Mouse (Mus musculus) cerebellum, adult 11 months (tissue): ENCODE measurements around the gene Rgl2.
"Not testable (repeated sequence)": the region's sequence is repeated elsewhere in the genome, so short reads cannot be mapped to it uniquely, and the experiment has no call there.

Source experiments
- DNase-seq: peaks from one replicate; pipeline ENCODE4 v3.0.0; 2022

Rgl2 gene

DNA sequence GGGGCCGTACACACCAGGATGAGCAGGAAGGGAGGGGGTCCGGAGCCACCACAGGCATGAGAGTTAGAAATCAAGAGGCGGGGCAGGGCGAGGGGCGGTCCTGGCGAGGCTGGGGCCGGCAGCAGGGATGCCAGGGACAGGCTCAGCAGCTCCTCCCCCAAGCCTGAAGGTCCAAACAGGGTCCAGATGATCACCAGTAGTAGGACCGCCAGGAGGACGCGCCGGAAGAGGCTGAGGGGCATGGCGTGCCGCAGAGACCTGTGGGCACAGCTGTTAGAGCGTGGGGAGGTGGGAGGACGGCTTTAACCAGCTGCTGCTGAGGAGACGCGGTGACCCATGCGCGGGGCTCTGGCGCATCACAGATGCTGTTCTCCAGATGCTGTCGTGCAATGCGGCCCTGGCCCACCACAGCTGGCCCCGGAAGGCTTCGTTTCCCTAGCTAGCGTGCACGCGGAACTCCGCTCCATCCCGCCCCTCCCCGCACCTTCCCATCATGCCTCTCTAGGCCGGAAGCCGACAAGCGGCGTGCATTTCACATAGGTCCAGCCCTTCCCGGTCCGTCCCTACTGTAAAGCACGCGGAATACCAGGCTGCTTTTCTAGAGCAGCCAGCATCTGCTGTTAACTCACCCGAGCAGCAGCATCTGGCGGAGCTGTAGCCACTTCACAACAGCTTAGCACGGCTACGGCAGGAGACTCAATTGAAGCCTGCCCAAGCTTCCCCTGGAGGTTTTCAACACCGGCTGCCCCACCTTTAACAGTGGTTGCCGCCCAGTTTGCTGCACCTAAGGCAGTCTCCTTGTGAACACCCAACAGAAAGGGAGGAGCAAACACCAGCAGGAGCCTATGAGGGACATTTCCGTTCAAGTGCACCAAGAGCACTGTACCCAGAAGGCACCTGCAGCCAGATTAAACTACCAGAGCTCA, 21.9 kb downstream of the Rgl2 start, which contains the start of gene B3galt4:
Gene B3galt4 (minus strand): TSS at position 468 of the 926 bp plus-strand sequence.
- no peak for DNase-seq

DNA sequence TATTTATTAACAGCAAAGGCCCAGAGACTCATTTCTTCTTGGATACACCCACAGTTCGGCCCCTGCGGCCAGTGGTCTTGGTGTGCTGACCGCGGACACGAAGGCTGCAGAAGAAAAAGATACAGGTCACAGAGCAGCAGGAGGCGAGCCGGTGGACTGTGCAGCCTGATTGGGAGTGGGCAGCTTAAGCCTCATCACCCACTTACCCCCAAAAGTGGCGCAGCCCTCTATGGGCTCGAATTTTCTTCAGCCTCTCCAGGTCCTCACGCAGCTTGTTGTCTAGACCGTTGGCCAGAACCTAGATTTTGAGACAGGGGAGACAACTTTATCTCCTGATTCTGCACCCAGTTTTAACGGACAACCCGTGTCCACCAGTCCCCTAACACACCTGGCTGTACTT, 22.7 kb downstream of the Rgl2 start:
- DNase-seq, result not testable (repeated sequence)

DNA sequence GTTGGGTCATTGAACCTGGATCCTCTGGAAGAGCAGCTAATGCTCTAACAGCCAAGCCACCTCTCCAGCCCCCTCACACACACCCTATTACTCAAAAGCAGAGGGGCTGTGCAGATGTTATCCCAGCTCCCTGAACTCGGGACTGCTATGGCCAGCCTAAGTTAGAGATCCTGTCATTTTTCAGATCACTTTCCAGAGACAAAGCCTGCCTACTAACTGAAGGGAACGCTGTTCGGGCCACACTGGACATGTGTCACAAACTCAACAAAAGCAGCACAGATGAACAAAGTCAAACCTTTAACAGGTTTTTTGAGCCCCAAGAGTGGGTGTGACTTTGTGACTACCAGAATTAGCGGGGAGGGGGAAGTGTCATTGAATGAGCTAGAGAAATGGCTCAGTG, 23.5 kb downstream of the Rgl2 start:
- DNase-seq, result no peak

DNA sequence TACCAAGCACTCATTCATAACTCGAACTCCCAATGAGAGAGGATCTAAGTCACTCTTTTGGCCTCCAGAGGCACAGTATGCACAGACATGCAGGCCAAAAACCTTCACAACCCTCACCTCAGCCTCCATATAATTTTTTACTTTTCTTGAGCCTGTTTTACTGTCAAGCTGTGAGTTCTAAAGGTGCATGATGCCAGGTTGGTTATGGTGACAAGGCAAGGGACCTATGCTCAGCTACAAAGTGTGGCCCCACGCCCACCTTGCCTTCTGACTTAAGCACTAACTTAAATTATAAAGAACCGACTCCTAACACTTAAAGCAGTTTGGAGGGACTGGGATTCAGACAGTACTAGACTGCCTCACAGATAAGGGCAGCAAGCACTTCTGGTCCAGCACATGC, 24.0 kb downstream of the Rgl2 start:
- DNase-seq, result no peak

DNA sequence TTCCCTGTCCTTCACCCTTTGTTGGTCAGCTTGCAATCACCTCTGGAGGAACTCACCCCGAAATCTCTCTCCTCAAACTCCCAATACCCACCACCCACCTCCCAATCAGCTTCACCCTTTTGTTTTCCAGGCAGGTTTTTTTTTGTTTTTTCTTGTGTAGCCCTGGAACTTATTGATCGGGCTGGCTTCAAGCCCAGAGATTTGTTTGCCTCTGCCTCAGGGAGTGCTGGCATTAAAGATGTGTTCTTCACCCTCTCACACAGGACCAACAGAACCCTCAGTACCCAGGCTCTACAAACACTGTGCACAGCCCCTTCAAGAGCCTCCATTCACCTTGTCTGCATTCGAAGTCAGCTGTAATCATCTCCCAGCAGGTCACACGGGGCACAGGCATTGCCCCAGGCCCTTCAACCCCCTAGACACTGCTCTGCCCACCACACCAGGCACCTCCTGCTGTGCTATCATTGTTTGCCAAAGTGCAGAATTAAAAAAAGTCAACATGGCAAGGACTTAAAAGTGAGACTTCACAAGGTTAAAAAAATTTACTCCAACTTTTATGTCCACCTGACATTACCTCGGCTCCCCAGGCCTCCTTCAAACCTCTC, 24.7 kb downstream of the Rgl2 start:
- no peak for DNase-seq

DNA sequence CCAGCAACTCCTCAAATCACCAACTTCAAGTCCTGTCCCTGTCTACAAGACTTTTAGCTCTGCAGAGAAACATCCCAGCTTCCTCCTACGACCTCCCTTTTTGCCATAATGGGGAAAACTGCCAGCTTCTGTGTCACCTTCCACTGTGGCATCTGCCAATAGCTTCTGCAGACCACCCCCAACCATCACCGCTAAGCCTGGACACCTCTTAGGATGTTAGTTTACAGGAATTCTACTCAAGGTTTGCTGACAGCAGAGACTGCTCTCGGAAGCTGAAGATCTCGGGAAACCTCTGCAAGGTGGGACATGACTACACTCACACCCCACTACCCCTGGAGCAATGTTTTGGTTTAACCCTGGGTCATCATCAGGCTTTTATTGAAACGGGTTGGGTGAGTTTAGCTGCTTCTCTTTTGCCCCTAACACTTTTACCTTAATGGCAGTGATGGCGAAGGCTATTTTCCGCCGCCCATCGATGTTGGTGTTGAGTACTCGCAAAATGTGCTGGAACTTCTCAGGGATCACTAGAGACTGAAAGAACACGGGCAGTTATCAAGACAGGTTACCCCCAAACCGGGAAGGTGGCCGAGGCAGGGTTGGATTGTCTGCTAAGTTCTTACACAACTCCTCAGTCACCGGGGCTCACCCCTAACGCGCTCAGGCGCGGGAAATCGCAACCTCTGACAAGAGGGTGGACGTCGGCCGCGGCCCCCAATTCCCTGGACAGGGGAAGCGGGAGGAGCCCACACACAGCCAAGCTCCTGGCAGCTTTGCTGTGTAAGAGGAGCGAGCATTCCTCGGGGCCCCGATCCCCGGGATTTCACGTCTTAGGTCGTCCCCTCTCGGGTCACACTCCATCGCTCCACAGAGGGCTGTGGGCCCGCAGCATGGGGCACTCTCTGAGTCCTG, 25.6 kb downstream of the Rgl2 start:
- no peak for DNase-seq

DNA sequence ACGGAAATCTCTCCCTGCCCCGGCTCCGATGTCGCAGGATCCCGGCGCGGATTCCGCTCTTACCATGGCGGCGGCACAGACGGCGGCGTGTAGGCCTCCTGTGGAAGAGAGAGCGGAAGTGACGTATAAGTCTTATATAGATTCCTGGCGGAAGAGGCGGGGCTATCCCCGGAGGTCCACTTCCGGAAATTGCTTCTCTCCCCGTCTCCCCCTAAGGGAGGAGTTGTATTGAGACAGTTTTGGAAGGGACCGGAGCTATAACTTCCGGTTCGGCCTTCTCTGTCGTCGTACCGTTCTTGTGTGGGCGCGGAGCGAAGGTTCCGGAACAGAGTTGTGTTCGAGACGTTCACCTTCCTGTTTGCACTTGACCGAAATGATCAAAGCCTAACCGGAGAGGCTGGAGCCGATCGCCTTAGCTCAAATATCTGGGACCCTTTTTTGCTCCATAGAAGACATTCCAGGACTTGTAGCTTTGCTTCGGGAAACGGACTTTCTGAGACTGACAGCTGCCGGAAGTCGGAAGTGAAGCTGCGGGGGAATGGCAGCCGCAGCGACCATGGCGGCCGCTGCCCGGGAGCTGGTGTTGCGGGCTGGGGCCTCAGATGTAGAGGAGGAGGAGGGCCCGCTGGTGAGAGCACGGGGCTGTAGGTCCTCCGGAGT, 26.3 kb downstream of the Rgl2 start, which contains the start of the genes Vps52 and Rps18:
Gene Vps52 (plus strand): TSS at position 258 of the 660 bp plus-strand sequence.
Gene Rps18 (minus strand): TSS at position 447 of the 660 bp plus-strand sequence.
- DNase-seq, result peak; percentile 98

DNA sequence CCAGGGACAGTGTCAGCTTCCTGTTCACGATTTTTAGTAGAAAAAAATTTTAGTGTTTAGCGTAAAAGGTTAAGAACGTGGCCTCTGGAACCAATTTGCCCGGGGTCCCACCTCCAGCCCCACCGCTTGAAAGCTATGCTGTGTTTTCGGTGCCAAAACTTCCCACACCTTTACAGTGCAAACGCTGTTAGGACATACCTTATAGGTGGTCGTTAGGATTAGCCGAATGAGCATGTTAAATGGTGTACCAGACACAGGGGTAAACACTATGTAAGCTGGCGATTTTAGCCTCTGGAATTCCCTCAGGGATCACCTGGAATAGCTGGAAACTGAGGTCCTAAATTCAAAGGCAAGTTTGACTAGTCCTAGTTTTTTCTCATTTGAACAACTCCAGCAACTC, 27.0 kb downstream of the Rgl2 start:
- no peak for DNase-seq

DNA sequence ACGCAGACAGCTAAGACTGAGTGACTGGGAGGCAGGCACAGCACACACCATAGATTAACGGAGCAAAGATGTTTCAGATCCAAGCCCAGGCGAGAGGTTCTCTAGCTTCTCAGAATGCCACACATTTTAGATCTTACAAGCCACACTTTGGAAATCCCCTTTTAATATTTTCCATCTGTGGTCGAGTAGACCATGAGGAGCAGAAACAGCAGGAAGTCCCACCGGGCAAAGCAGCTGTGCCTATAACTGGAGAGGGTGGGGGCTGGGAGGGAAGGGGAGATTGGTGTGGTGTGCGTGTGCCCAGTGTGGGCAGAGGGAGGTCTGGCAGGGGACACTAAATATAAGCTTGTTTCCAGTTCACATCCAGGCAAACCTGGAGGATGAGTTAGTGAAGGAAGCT, 28.1 kb downstream of the Rgl2 start:
- no peak for DNase-seq

DNA sequence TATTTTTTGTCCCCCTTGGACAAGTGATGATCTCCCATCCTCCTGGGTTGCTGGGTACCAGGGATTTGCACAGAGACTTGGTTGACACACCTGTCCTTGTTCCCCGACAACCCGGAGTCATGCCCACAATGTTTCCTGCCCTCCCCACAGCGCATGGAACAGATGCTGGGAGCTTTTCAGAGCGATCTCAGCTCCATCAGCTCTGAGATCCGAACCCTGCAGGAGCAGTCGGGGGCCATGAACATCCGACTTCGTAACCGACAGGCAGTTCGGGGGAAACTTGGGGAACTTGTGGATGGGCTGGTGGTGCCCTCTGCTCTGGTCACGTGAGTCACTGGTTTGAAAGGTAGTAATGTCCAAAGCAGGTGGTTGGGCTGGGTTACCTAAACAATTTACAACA, 29.1 kb downstream of the Rgl2 start:
- DNase-seq, result no peak

DNA sequence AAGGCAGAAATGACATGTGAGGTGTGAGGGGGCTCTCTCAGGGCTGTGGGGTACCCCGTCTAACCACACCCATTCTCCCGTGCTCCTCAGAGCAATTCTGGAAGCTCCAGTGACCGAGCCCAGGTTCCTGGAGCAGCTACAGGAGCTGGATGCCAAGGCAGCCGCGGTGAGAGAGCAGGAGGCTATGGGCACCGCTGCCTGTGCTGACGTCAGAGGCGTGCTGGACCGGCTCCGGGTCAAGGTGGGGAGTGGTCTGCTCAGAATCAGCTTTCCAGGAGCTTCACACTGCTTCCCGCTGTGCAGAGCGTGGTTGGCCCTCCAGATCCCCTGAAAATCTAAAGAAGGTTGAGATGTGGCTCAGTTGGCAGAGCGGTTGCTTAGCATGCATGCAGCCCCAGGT, 29.8 kb downstream of the Rgl2 start:
- DNase-seq, result no peak

DNA sequence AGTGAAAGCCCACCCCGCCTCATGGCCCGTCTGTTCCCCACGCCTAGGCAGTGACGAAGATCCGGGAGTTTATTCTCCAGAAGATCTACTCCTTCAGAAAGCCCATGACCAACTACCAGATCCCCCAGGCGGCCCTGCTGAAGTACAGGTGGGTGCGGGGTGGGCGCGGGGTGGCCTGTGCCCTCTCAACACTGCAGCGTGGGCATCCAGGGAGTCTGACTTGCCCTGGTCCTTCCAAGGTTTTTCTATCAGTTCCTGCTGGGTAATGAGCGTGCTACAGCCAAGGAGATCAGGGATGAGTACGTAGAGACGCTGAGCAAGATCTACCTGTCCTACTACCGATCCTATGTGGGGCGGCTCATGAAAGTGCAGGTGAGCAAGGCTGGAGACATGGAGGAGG, 30.6 kb downstream of the Rgl2 start:
- DNase-seq, result no peak

DNA sequence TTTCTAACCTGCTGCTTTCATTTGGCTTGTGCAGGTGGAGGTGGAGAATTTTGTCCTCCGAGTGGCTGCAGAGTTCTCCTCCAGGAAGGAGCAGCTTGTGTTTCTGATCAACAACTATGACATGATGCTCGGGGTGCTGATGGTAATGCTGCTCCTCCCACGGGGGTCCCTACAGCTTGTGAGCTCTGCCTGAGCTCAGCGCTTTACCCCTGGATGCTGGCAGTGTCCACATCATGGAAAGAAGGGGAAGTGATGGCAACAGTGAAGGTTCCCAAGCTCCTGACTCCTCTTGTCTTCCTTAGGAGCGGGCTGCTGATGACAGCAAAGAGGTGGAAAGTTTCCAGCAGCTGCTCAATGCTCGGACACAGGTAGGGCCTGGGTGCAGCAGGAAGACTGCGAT, 33.5 kb downstream of the Rgl2 start:
- DNase-seq, result no peak

DNA sequence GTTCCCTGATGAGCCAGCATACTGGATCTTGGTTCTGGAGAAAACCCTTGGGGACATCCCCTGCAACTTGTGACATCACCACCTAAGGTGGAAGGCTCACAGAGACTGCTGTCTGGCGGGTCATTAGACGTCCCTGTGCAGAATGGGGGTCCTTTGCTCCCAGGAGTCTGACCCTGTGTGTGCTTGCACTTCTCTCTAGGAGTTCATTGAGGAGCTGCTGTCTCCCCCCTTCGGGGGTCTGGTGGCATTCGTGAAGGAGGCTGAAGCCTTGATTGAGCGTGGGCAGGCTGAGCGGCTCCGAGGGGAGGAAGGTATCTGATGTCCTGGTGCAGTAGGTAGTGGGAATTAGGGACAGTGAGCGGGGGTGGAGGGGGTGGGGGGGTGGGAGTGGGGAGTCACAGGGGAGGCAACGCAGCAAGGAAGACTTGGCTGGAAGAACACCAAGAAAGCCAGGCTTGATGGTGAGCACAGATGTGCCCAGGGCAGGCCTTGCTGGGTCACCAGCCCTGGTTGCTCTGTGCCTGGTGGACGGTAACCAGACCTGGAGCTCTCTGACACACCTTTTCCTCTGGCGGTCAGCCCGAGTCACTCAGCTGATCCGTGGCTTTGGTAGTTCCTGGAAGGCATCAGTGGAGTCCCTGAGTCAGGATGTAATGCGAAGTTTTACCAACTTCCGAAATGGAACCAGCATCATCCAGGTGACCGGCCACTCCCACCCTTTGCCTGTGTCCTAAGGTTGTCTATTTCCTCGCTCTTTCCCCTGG, 35.9 kb downstream of the Rgl2 start:
- no peak for DNase-seq

DNA sequence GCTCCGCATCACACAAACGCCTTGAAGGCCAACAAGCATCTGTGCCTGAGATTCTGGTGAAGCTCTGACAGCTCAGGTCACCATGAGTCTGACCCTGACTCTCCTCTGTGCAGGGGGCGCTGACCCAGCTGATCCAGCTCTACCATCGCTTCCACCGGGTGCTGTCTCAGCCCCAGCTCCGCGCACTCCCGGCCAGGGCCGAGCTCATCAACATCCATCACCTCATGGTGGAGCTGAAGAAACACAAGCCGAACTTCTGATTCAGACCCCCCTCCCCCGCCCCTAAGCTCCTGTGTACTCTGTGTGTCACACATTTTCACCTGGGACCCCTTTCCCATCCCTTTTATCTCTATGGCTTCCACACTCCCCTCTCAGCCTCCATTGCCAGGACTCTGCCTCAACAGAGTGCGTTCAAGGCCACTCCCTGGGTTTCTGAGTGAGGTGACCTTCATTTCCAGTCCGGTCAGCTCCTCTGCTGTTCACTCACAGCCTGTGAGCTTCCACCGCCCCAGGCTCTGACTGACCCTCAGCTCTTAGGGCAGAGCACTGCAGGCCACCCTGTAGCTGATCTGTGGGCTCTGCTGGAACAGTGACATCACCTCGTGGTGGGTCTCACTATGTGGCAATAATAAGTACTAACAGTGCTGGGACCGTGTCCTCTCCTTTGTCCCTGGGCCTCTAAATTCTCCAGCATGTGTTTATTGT, 36.7 kb downstream of the Rgl2 start:
- DNase-seq, result no peak

DNA sequence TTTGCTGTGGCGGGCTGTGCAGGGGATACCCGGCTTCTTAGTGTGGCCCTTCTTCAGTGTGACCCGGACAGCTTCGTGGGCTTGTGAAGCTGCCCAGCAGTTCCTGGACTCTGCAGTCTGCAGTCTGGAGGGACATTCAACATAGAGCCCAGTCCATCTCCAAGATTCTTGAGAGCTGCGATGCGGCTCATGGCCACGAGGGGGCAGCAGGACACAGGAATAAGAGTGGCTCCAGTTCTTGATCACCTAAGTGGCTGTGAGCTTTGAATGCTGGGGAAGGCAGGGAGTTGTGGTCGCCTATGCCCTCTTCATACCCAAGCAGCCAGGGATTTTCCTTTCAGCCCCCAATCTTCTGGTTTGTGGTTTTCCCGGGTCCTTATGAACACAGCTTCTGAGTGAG, 39.1 kb downstream of the Rgl2 start:
- DNase-seq, result peak; percentile 73

DNA sequence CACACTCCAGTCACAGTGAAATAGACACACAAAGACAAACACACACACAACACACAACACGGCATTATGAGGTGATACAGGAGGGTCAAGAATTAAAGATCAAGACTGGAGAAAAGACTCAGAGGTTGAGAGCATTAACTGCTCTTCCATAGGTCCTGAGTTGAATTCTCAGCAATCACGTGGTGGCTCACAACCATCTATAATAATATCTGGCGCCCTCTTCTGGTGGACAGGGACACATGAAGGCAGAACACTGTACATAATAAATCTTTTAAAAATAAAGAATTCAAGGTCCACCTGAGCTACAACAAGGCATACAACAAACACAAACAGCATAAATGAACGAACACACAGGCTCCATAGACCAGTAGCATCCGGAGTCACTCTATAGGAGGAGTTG, 39.6 kb downstream of the Rgl2 start:
- no peak for DNase-seq

DNA sequence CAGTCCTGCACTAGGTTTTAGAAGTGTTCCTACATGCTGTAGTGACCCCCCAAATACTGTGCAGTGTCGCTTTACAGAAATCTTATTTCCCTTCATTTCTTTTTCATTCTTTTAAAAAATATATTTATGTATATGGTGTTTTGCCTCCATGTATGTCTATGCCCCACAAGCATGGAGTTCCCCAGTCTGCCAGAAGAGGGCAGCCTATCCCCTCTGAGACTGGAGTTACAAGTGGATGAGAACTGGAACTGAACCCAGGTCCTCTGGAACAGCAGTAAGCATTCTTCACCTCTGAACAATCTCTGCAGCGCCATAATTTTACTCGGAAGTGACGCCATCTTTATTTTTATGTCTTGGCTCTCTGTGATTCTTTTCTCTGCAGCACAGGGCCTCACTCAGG, 40.1 kb downstream of the Rgl2 start:
- DNase-seq, result no peak

DNA sequence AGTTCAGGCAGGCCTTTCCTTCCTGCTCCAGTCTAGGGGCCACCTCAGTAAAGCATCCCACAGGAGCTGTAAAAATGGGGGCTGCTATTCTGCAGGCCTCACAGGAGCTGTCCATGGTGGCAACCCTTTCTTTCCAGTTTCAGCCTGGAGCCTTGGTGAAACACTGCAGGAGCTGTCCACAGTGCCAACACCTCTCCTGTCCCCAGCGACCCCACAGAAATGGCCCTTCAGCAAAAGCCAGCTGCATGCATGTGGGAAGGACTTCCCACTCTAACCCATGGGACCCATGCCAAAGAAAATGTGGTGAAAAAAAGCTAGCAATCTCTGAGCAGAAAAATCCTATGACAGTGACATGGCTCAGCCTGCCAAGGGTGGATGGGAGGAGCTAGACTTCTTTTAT, 43.3 kb downstream of the Rgl2 start:
- no peak for DNase-seq

DNA sequence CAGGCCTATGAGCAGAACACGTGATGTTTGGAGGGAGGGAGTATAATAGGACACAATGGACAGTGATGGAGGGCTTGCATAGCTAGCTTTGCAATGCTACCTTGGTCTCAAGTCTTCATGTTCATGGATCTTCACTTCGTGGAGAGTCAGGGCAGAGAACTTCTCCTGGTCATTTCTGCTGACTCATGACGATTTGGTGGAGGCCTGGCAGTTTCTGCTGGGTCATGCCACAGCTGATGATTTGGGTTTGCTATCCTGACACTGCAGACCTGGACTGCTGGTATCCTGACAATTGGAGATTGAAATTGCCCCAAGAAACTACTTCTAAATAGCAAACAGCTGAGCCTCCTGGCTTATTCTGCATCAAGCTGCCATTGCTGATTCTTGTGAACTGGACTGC, 44.2 kb downstream of the Rgl2 start:
- DNase-seq, result no peak

DNA sequence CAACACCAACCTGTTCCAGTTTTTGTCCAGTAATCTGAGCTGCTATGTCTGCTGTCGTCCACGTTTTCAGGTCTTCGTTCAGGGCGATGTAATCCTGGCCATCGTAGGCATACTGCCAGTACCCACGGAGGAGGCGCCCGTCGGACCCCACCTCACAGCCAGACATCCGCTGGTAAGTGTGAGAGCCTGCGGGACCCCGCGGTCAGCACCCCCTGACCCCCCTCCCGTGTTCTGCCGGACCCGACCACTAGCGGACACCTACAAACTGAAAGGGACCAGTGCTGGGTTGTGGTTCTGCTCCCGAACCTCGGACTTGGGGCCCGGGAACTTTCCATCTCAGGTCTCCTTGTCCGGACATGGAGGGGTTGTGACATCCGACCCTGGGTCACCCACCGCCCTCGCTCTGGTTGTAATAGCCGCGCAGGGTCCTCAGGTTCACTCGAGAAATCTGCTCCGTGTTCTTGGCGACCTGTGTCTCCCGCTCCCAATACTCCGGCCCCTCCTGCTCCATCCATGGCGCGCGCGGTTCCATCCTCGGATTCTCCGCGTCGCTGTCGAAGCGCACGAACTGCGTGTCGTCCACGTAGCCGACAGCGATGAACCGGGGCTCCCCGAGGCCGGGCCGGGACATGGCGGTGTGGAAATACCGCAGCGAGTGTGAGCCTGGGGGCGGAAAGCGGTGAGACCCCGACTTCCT, 48.7 kb downstream of the Rgl2 start:
- DNase-seq, result no peak
